Mouse (Mus musculus) forebrain, embryonic 11.5 days (tissue): ENCODE data around the gene Cic. TPM values are rescaled to one million over a fixed set of nuclear protein-coding genes. Genes with fewer than 3 reads are reported as not detected.

ENCODE experiments used
- ATAC-seq: fragments of 200-750 bp; cut with Nextera tagmentation; replicated peaks from 2 replicates; pipeline ENCODE4 v1.8.0; 2017; ENCODE audit warnings: moderate TSS enrichment; ENCODE audit not compliant: low FRiP score
- DNase-seq: peaks from one replicate; pipeline ENCODE4 v3.0.0-alpha.2; 2017; ENCODE audit warnings: low spot score
- H3K27ac ChIP-seq: fragments of 300-500 bp; sonication (generic); 2 replicates; pipeline ENCODE4 v1.5.1; 2014; ENCODE audit warnings: low read depth, low read length
- H3K27me3 ChIP-seq: fragments of 300-500 bp; sonication (generic); 2 replicates; pipeline ENCODE4 v1.6.1; 2014; ENCODE audit warnings: mild to moderate bottlenecking, low read length, mixed read lengths; ENCODE audit not compliant: control insufficient read depth, insufficient read depth
- H3K36me3 ChIP-seq: fragments of 300-500 bp; sonication (generic); 2 replicates; pipeline ENCODE4 v1.6.1; 2014; ENCODE audit warnings: mild to moderate bottlenecking, low read length, moderate library complexity, mixed read lengths; ENCODE audit not compliant: control insufficient read depth, insufficient read depth
- H3K4me1 ChIP-seq: fragments of 300-500 bp; sonication (generic); replicated peaks from 2 replicates; pipeline ENCODE4 v1.6.1; 2014; ENCODE audit warnings: low read length, mixed read lengths; ENCODE audit not compliant: control insufficient read depth, insufficient read depth
- H3K4me2 ChIP-seq: fragments of 300-500 bp; sonication (generic); 2 replicates; pipeline ENCODE4 v1.6.1; 2014; ENCODE audit warnings: low read depth, mild to moderate bottlenecking, low read length, moderate library complexity, mixed read lengths; ENCODE audit not compliant: severe bottlenecking
- H3K4me3 ChIP-seq: fragments of 300-500 bp; sonication (generic); 2 replicates; pipeline ENCODE4 v1.5.1; 2014; ENCODE audit warnings: low read depth, low read length
- H3K9ac ChIP-seq: fragments of 300-500 bp; sonication (generic); 2 replicates; pipeline ENCODE4 v1.6.1; 2014; ENCODE audit warnings: low read length
- H3K9me3 ChIP-seq: fragments of 300-500 bp; sonication (generic); 2 replicates; pipeline ENCODE4 v1.6.1; 2016; ENCODE audit warnings: low read length, mixed read lengths; ENCODE audit not compliant: control insufficient read depth
- WGBS: fragments of 180-500 bp; shearing (Covaris S2); extraction: QIAGEN DNeasy Blood & Tissue Kit; methylation state at CpG from one replicate; pipeline ENCODE4 v1.1.7; 2014; 5-methylcytosine and 5-hydroxymethylcytosine counted together
- polyA plus RNA-seq: library from polyadenylated mRNA; unstranded; fragments of >200 nt; fragmentation: Nextera tagmentation; extraction: Ambion mirVana; gene quantifications from 2 replicates; pipeline ENCODE4 v1.2.1, GENCODE M21; 2014

Cic gene
- polyA plus RNA-seq, 1 experiment from 2014 or later = 44.2 TPM

- H3K27me3 ChIP-seq = no peaks in the 10 kb centered on the region
- peak; percentile 6; the same call in 1 of the 2 replicates for ATAC-seq
- WGBS = 5% methylated on average over 30 of the region's 30 CpGs
- H3K9me3 ChIP-seq = no peaks in the 10 kb centered on the region
- DNase-seq = peak; percentile 85
- H3K9ac ChIP-seq = peak overlapping the region; percentile 43; the same call in 1 of the 2 replicates
- H3K27ac ChIP-seq = peak overlapping the region; percentile 55; the same call in 1 of the 2 replicates
- H3K4me3 ChIP-seq = peak overlapping the region; percentile 97
- H3K36me3 ChIP-seq = peaks cover 3% of the 10 kb centered on the region; the same call in 1 of the 2 replicates
- H3K4me2 ChIP-seq = peak overlapping the region; percentile 81
- peaks cover 6% of the 10 kb centered on the region; the same call in 1 of the 2 replicates for H3K4me1 ChIP-seq
Observed at GRCm38 (mm10) chr7:25238829-25239623, 28.5 kb upstream of the Cic start.

- Histone ChIP-seq H3K36me3 (peaks cover 12% of the 10 kb centered on the region), H3K4me2 (no peak overlapping the region), H3K9ac (no peak overlapping the region), H3K27ac (no peak overlapping the region), H3K9me3 (no peaks in the 10 kb centered on the region), H3K4me1 (peaks cover 6% of the 10 kb centered on the region; the same call in 1 of the 2 replicates), H3K4me3 (no peak overlapping the region), H3K27me3 (no peaks in the 10 kb centered on the region)
- ATAC-seq (no peak), DNase-seq (no peak)
- 65% methylated on average over 7 of the region's 7 CpGs for WGBS
Observed at GRCm38 (mm10) chr7:25240631-25241030, 26.9 kb upstream of the Cic start.

- peaks cover 2% of the 10 kb centered on the region; the same call in 1 of the 2 replicates for H3K4me1 ChIP-seq
- WGBS = 26% methylated on average over 2 of the region's 2 CpGs
- H3K4me3 ChIP-seq = no peak overlapping the region
- H3K27me3 ChIP-seq = no peaks in the 10 kb centered on the region
- no peak for ATAC-seq
- H3K9me3 ChIP-seq = no peaks in the 10 kb centered on the region
- peak; percentile 71 for DNase-seq
- H3K27ac ChIP-seq = no peak overlapping the region
- H3K36me3 ChIP-seq = peaks cover 12% of the 10 kb centered on the region
- H3K9ac ChIP-seq = no peak overlapping the region
- no peak overlapping the region for H3K4me2 ChIP-seq
Observed at GRCm38 (mm10) chr7:25241062-25241461, 26.4 kb upstream of the Cic start.

- Histone ChIP-seq H3K9ac (no peak overlapping the region), H3K9me3 (no peaks in the 10 kb centered on the region), H3K27ac (no peak overlapping the region), H3K4me3 (no peak overlapping the region), H3K4me2 (no peak overlapping the region), H3K4me1 (peaks cover 21% of the 10 kb centered on the region), H3K27me3 (no peaks in the 10 kb centered on the region), H3K36me3 (peaks cover 12% of the 10 kb centered on the region)
- WGBS = 91% methylated on average over 4 of the region's 4 CpGs
- DNase-seq (peak; percentile 52), ATAC-seq (no peak)
Observed at GRCm38 (mm10) chr7:25243361-25243760, 24.1 kb upstream of the Cic start.

GRCm38 (mm10) chr7:25244562-25245369 is 22.7 kb upstream of the Cic start:
- H3K36me3 ChIP-seq = peaks cover 12% of the 10 kb centered on the region

GRCm38 (mm10) chr7:25246079-25246758 is 21.3 kb upstream of the Cic start:
- Histone ChIP-seq H3K4me2 (no peak overlapping the region; the same call in 1 of the 2 replicates), H3K4me3 (no peak overlapping the region), H3K9me3 (no peaks in the 10 kb centered on the region), H3K9ac (no peak overlapping the region), H3K27ac (no peak overlapping the region), H3K4me1 (peaks cover 27% of the 10 kb centered on the region), H3K36me3 (peaks cover 12% of the 10 kb centered on the region), H3K27me3 (no peaks in the 10 kb centered on the region)
- 86% methylated on average over 20 of the region's 20 CpGs for WGBS
- DNase-seq (peak; percentile 53), ATAC-seq (no peak)

More at GRCm38 (mm10) chr7:25244562-25245369, 22.7 kb upstream of the Cic start:
- no peak overlapping the region for H3K27ac ChIP-seq
- H3K4me1 ChIP-seq = peaks cover 25% of the 10 kb centered on the region
- H3K4me3 ChIP-seq = no peak overlapping the region
- H3K9ac ChIP-seq = no peak overlapping the region
- WGBS = 89% methylated on average over 30 of the region's 30 CpGs
- ATAC-seq = no peak
- DNase-seq = peak; percentile 53
- no peaks in the 10 kb centered on the region for H3K27me3 ChIP-seq
- no peaks in the 10 kb centered on the region for H3K9me3 ChIP-seq
- no peak overlapping the region for H3K4me2 ChIP-seq

- Histone ChIP-seq H3K36me3 (peaks cover 12% of the 10 kb centered on the region), H3K4me2 (peak overlapping the region; percentile 76)
Observed at GRCm38 (mm10) chr7:25246759-25247137, 20.8 kb upstream of the Cic start.

GRCm38 (mm10) chr7:25247498-25247897 is 20.0 kb upstream of the Cic start:
- H3K4me1 ChIP-seq = peaks cover 34% of the 10 kb centered on the region
- no peak for ATAC-seq
- peak overlapping the region; percentile 76 for H3K4me2 ChIP-seq
- 25% methylated on average over 3 of the region's 3 CpGs for WGBS
- peaks cover 12% of the 10 kb centered on the region for H3K36me3 ChIP-seq
- H3K4me3 ChIP-seq = peak overlapping the region; percentile 68
- no peaks in the 10 kb centered on the region for H3K27me3 ChIP-seq
- DNase-seq = peak; percentile 55
- peak overlapping the region; percentile 93; the same call in 1 of the 2 replicates for H3K27ac ChIP-seq
- no peaks in the 10 kb centered on the region for H3K9me3 ChIP-seq
- peak overlapping the region; percentile 91 for H3K9ac ChIP-seq

More at GRCm38 (mm10) chr7:25246759-25247137, 20.8 kb upstream of the Cic start:
- 73% methylated on average over 4 of the region's 4 CpGs for WGBS
- Histone ChIP-seq H3K4me3 (0 out of 2 replicates have a peak overlapping the region, but pooled peaks have one; percentile 68), H3K9me3 (no peaks in the 10 kb centered on the region), H3K27me3 (no peaks in the 10 kb centered on the region), H3K27ac (peak overlapping the region; percentile 18; the same call in 1 of the 2 replicates), H3K9ac (peak overlapping the region; percentile 39), H3K4me1 (peaks cover 31% of the 10 kb centered on the region)
- DNase-seq (peak; percentile 51), ATAC-seq (no peak)
